Mouse (Mus musculus) E14TG2a.4 (cell line): ENCODE results near the gene Spin1.

Experiments
- CTCF ChIP-seq: conservative IDR thresholded peaks from 2 replicates; pipeline ENCODE4 v1.5.1; 2014; ENCODE audit warnings: low read length
- NANOG ChIP-seq: IDR thresholded peaks from 2 replicates; pipeline ENCODE4 v1.6.1; 2014; ENCODE audit warnings: borderline replicate concordance, low read length, mixed read lengths
- POU5F1 ChIP-seq: IDR thresholded peaks from 2 replicates; pipeline ENCODE4 v1.6.1; 2014; ENCODE audit warnings: low read length, borderline replicate concordance

GRCm38 (mm10) chr13:51166711-51167110 is 66.0 kb downstream of the Spin1 start:
- TF ChIP-seq CTCF (no peak), NANOG (no peak), POU5F1 (no peak)
